Mouse (Mus musculus): ENCODE measurements around the gene Tlr3. TPM values are rescaled to one million over a fixed set of nuclear protein-coding genes. Genes with fewer than 3 reads are reported as not detected.

The Tlr3 gene
- total RNA-seq (2023) = under 1 TPM; 0.39 to 0.58 TPM

DNA sequence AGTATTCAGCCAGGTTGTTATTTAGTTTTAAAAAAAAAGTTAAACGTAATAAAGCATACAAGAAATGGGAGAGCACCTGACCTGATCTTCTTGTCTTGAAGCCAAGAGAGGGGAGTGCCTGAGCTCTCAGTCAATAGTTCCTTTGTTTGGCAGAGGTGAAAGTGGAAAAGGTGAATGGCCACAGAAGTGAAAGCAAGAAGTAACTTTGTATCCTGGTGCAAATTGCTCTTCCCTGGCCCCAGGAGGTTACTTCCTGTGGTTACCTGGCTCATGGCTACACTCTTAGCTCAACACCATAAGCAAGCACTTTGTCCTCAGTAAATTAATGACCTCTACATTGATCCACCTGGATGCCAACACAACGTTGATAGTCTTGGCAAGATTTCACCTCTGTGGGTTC, at the start of gene Tlr3:
TSS of gene Tlr3 (minus strand) at position 199 of the 400 bp plus-strand sequence.

GRCm38 (mm10) chr8:45381963-45382347, 28.9 kb downstream of the Tlr3 start, which contains the start of gene Fam149a:
Fam149a (minus strand) TSS chr8:45382291.

Other genes starting within 250 kb of the Tlr3 start
- gene F11, start 149.0 kb downstream of the Tlr3 start, total RNA-seq (2023) = not detected
- gene Klkb1, start 116.2 kb downstream of the Tlr3 start, total RNA-seq (2023) = under 1 TPM in 1 of 2 experiments, not detected in 1; 0.15 TPM
- not detected for gene Gm45753, start 102.6 kb downstream of the Tlr3 start, total RNA-seq (2023)
- 1 to 10 TPM; 5.9 to 6.7 TPM for gene Cyp4v3, start 77.9 kb downstream of the Tlr3 start, total RNA-seq (2023)
- not detected for gene Fam149a, start 28.8 kb downstream of the Tlr3 start, total RNA-seq (2023)
- under 1 TPM in 1 of 2 experiments, not detected in 1; 0.20 TPM for gene Sorbs2, start 96.7 kb upstream of the Tlr3 start, total RNA-seq (2023)